Mouse (Mus musculus) bone marrow macrophage, adult 2 months (primary cell): ENCODE results near the gene 1700025G04Rik. TPM values are rescaled to one million over a fixed set of nuclear protein-coding genes. Genes with fewer than 3 reads are reported as not detected.

Experiments
- H3K27ac ChIP-seq: 2 replicates; pipeline ENCODE4 v1.5.1; 2012; ENCODE audit warnings: low read depth, low read length; ENCODE audit not compliant: insufficient read depth
- H3K4me1 ChIP-seq: 2 replicates; pipeline ENCODE4 v1.6.1; 2012; ENCODE audit warnings: low read length; ENCODE audit not compliant: control insufficient read depth, insufficient read depth
- H3K4me3 ChIP-seq: 2 replicates; pipeline ENCODE4 v1.5.1; 2012; ENCODE audit warnings: mild to moderate bottlenecking, low read length, moderate library complexity; ENCODE audit not compliant: insufficient read depth
- CTCF ChIP-seq: IDR thresholded peaks from 2 replicates; pipeline ENCODE4 v1.5.1; 2012; ENCODE audit warnings: low read depth, mild to moderate bottlenecking, low read length, moderate library complexity
- POLR2A ChIP-seq: IDR thresholded peaks from 2 replicates; pipeline ENCODE4 v1.6.1; 2012; ENCODE audit warnings: mild to moderate bottlenecking, low read depth, low read length, borderline replicate concordance
- polyA plus RNA-seq: library from polyadenylated mRNA; stranded (reverse); fragments of >200 nt; gene quantifications from 2 replicates; pipeline ENCODE4 v1.2.4, GENCODE M21; 2012; ENCODE audit not compliant: missing spikeins, insufficient read depth, insufficient read length

1700025G04Rik gene
- polyA plus RNA-seq, 1 experiment: 45.8 TPM

GRCm38 (mm10) chr1:151926826-151927225, 163.1 kb downstream of the 1700025G04Rik start:
- Histone ChIP-seq H3K27ac (no peak overlapping the region), H3K4me3 (no peak overlapping the region), H3K4me1 (peaks cover 7% of the 10 kb centered on the region)
- TF ChIP-seq POLR2A: no peak
- no peak for TF ChIP-seq CTCF

- TF ChIP-seq CTCF (no peak), POLR2A (no peak)
- peaks cover 9% of the 10 kb centered on the region for H3K4me1 ChIP-seq
- H3K4me3 ChIP-seq: no peak overlapping the region
- no peak overlapping the region for H3K27ac ChIP-seq
Measured at GRCm38 (mm10) chr1:151926141-151926540, 163.8 kb downstream of the 1700025G04Rik start.

GRCm38 (mm10) chr1:151925738-151926137, 164.2 kb downstream of the 1700025G04Rik start:
- H3K27ac ChIP-seq: no peak overlapping the region
- TF ChIP-seq POLR2A (no peak), CTCF (no peak)
- peaks cover 11% of the 10 kb centered on the region for H3K4me1 ChIP-seq
- H3K4me3 ChIP-seq: no peak overlapping the region

DNA sequence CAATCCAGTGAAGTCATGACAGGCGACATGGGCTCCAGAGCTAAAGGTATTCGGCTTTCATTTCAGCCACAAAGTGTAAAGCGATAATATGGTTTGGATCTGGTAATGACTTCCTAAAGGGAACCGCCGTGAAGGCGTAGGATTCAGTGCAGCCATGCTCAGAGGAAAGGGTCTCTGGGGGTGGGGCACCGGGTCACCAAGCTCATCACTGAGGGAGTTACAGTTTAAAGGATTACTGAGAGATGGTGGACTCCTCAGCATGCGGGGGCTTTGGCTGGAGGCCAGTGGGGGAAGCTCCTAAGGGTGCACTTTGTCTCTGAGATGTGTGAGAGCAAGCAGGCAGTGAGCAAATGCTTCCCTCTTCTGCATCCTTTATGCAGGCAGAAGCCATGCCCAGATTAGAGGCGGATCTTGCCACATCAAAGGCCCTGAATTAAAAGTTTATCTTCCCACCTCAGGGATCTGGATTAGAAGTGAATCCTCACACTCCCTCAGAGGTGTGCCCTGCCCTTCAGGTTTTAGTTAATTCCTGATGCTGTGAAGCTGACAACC, 171.0 kb downstream of the 1700025G04Rik start:
- Histone ChIP-seq H3K27ac (no peak overlapping the region), H3K4me1 (peaks cover 18% of the 10 kb centered on the region), H3K4me3 (no peak overlapping the region)
- TF ChIP-seq POLR2A (no peak), CTCF (no peak)

DNA sequence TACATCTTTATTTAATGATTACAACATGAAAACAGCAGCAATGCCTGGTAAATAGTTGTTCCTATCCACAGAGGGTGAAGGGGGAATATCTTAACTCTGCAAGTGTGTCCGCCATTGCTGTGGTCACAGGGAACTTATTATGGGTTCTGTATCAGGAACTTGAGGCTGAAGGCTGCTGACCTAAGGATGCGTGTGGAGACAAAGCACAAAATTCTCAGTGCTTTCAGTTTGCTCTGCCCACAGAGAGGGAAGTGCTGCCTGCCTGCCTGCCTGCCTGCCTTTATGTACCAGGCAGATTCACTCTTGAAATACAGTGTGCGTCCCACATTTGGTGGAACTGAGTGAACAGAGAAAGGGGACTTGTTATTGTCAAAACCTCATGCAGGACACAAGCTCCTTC, 172.2 kb downstream of the 1700025G04Rik start:
- no peak for TF ChIP-seq POLR2A
- H3K4me1 ChIP-seq: peaks cover 18% of the 10 kb centered on the region
- H3K27ac ChIP-seq: peak overlapping the region; percentile 71
- no peak overlapping the region for H3K4me3 ChIP-seq

DNA sequence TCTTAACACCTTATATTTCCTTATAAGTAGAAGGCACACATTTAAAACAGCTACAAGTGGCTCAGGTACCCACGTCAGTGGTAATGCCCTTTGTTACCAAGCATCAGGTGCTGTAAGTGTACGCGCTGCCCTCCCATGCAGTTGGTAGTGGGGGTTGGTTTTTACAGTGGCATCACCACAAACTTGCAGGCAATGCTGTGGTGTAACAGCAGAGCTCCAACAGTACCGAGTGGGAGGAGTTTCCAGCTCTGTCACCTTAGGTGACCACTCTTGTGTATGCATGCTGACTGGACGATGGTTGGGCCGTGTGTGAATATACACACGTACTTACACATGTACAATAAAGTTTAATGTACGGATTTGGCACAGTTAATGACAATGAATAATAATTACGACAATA, 175.4 kb downstream of the 1700025G04Rik start:
- no peak overlapping the region for H3K4me3 ChIP-seq
- no peak overlapping the region for H3K27ac ChIP-seq
- TF ChIP-seq CTCF (no peak), POLR2A (no peak)
- peaks cover 14% of the 10 kb centered on the region for H3K4me1 ChIP-seq

DNA sequence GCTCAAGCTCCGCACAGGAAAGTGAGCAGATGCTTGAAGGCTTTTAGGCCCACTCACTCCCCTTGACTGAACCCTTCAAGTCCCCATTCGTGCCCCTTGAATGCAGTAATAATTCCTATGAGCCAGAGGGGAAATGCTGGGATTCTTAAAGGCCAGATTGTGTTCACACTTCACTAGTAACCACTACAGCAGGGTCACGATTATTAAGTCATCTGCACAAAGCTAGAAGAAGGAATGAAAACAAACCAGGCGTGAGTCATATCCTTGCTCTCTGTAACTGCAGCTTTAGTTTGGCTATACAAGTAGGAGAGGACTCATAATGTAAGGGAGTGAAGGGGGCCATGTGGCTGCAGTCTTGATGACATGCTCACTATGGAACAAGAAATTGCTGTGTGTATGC, 182.9 kb downstream of the 1700025G04Rik start:
- Histone ChIP-seq H3K4me1 (peaks cover 17% of the 10 kb centered on the region), H3K27ac (no peak overlapping the region), H3K4me3 (no peak overlapping the region)
- no peak for TF ChIP-seq CTCF
- no peak for TF ChIP-seq POLR2A

GRCm38 (mm10) chr1:151900706-151901360, 189.1 kb downstream of the 1700025G04Rik start:
- peaks cover 11% of the 10 kb centered on the region for H3K4me1 ChIP-seq
- H3K4me3 ChIP-seq: no peak overlapping the region
- H3K27ac ChIP-seq: no peak overlapping the region
- no peak for TF ChIP-seq POLR2A
- TF ChIP-seq CTCF: no peak

GRCm38 (mm10) chr1:151899964-151900363, 190.0 kb downstream of the 1700025G04Rik start:
- TF ChIP-seq CTCF (no peak), POLR2A (no peak)
- no peak overlapping the region for H3K27ac ChIP-seq

DNA sequence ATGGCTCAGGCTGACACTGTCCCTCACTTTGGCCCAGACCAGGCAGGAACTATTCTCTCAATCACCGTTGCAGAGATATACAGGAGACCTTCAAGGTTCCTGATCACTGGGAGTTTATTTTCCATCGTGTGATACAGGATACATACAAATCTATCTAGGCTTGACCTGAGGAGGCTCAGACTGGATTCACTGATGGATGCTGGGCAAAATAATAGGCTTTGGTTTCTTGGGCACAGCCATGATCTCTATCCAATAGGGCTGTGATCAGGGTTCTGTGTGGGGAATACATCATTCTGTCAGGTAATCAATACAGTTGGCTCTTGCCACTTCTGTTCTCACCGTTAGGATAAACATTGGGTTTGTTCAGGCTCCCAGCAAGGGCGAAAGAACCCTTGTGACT, 194.5 kb downstream of the 1700025G04Rik start:
- Histone ChIP-seq H3K4me1 (peaks cover 3% of the 10 kb centered on the region; the same call in 1 of the 2 replicates), H3K4me3 (no peak overlapping the region), H3K27ac (no peak overlapping the region)
- TF ChIP-seq POLR2A: no peak
- no peak for TF ChIP-seq CTCF

More at GRCm38 (mm10) chr1:151899964-151900363, 190.0 kb downstream of the 1700025G04Rik start:
- Histone ChIP-seq H3K4me1 (peaks cover 11% of the 10 kb centered on the region), H3K4me3 (no peak overlapping the region)
